Mouse (Mus musculus) c-Kit-positive CD71-negative TER-119-negative erythroid progenitor cells, embryonic 14.5 days (primary cell): ENCODE measurements around the gene Serpinb6d.

ENCODE experiments used
- DNase-seq: peaks from one replicate; pipeline ENCODE4 v3.0.0-alpha.2; 2013; ENCODE audit warnings: low read depth

Serpinb6d gene

DNA sequence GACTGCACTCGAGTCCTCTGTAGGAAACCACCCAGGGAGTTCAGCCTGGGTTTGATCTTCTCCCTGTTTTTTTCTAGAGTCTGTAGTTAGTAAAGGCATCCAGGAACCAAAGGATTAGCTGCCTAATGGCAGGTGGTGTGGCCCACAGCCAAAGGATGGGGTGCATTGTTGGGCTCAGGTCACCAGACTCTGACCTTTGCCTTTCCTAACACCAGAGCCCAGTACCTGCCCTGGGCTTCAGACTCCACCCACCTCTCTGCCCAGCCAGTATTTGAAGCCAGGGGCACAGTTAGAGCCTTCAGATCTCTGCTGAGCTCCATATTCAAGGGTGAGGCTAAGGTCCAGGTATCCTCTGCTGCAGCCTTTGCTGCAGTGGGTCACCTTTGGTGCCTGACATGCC lies at the start of gene Serpinb6d:
Gene Serpinb6d (plus strand): TSS at position 301 of the 400 bp plus-strand sequence.
- DNase-seq: no peak

DNA sequence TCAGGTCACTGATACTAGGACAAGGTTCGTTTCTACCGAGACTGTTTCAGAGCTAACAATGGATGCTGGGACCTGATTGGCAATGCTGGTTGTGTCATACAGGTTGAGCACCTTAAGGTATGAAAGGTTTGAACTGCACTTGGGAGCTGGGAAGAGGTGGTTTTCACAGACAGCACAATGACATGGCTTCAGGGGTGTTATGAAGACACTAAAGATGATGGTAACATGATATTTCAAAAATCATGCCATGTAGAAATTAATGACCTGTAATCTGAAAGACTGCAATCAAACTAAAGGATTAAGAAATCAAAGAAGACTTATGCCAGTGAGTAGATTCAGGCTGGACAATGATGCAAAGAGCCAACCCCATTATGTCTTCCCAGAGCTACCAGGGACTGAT lies 38.3 kb upstream of the Serpinb6d start:
- no peak for DNase-seq

DNA sequence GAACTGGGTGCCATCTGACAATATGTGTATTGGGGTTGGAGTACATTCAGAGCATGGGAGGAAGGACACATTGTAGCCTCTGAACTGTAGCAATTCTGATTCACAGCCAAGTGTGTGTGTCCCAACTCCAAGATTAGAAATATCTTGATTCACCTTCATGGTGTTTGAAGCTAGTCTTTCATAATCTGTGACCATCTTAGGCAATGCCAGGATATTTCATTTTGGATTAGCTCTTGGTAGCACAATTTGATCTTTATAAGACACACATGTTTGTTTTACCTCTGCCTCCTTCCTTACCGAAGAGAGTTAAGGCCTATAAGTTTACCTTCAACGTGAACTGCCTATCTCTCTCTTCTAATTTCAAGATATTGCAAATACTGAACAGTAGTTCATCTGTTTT lies 18.7 kb upstream of the Serpinb6d start:
- DNase-seq: no peak

DNA sequence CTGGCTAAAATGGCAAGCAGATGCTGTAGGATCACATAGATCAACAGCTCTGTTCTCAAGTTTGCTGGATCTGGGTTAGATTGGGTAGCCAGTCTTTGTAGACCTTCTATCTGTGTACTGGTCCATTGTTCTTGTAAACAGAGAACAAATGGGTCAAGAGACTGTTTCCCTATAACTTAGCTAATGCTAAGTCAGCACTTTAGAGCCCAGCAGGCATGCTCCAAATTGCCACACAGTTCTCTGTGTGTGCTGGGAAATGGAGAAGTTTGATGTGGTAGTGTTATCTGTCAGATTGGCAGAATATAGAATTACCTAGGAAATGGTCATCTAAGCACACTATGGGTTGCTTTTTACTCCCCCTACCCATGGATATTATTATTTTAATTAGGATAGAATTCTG lies 1.3 kb downstream of the Serpinb6d start:
- DNase-seq: no peak

DNA sequence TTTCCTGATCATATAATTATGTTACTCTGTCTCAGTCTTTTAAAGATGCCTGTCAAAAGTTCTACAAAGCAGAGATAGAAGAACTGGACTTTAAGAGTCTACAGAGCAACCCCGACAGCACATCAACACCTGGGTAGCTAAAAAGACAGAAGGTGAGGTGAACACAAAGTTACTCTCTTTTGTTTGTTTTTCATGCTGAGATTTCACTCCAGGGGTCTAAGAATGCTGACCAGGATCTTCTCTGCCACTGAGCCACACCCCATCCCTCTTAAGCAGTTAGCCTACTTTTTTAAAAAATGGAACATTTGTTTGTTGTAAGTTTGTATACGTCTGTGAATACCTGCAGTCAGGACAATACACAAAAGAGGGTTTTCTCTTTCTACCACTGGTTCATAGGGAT lies 59.1 kb downstream of the Serpinb6d start:
- DNase-seq: no peak
